Mouse (Mus musculus) urinary bladder, adult 18-20 months (tissue): ENCODE data around the gene Mphosph9.
"Not testable (repeated sequence)": the region's sequence is repeated elsewhere in the genome, so short reads cannot be mapped to it uniquely, and the experiment has no call there.

Source experiments
- DNase-seq, 2 experiments: peaks; one replicate each; pipeline ENCODE4 v3.0.0; 2022; ENCODE audit warnings: low spot score in 2 of 2, mixed read lengths in 2 of 2

Mphosph9 gene

GRCm38 (mm10) chr5:124342897-124343296, 15.1 kb upstream of the Mphosph9 start:
- no peak for DNase-seq

- not testable (repeated sequence) for DNase-seq
These were observed 14.1 kb upstream of the Mphosph9 start for GRCm38 (mm10) chr5:124341753-124342339.

GRCm38 (mm10) chr5:124338791-124339190, 11.0 kb upstream of the Mphosph9 start:
- DNase-seq: no peak

- DNase-seq: no peak
These were observed 10.1 kb upstream of the Mphosph9 start for GRCm38 (mm10) chr5:124337909-124338308.

- DNase-seq: no peak
These were observed 9.3 kb upstream of the Mphosph9 start for GRCm38 (mm10) chr5:124337103-124337502.

- no peak for DNase-seq
These were observed 6.6 kb upstream of the Mphosph9 start for GRCm38 (mm10) chr5:124334392-124334791.

GRCm38 (mm10) chr5:124330086-124330485, 2.3 kb upstream of the Mphosph9 start:
- no peak for DNase-seq

GRCm38 (mm10) chr5:124326829-124327228, 943 bp downstream of the Mphosph9 start:
- no peak for DNase-seq

- DNase-seq: no peak
These were observed 10.1 kb downstream of the Mphosph9 start for GRCm38 (mm10) chr5:124317648-124318047.

GRCm38 (mm10) chr5:124315941-124316340, 11.8 kb downstream of the Mphosph9 start:
- DNase-seq: no peak

- DNase-seq: no peak
These were observed 12.3 kb downstream of the Mphosph9 start for GRCm38 (mm10) chr5:124315498-124315897.

- DNase-seq: no peak
These were observed 17.7 kb downstream of the Mphosph9 start for GRCm38 (mm10) chr5:124310091-124310490.

- DNase-seq: no peak
These were observed 18.6 kb downstream of the Mphosph9 start for GRCm38 (mm10) chr5:124309155-124309554.

GRCm38 (mm10) chr5:124302853-124303252, 24.9 kb downstream of the Mphosph9 start:
- DNase-seq: not testable (repeated sequence)

- DNase-seq: no peak
These were observed 27.6 kb downstream of the Mphosph9 start for GRCm38 (mm10) chr5:124300132-124300531.

GRCm38 (mm10) chr5:124299307-124299706, 28.5 kb downstream of the Mphosph9 start:
- not testable (repeated sequence) for DNase-seq

- no peak for DNase-seq
These were observed 31.3 kb downstream of the Mphosph9 start for GRCm38 (mm10) chr5:124296475-124296874.

- DNase-seq: no peak
These were observed 33.8 kb downstream of the Mphosph9 start for GRCm38 (mm10) chr5:124293967-124294366.

GRCm38 (mm10) chr5:124290216-124290615, 37.6 kb downstream of the Mphosph9 start:
- no peak for DNase-seq

- no peak for DNase-seq
These were observed 40.0 kb downstream of the Mphosph9 start for GRCm38 (mm10) chr5:124287616-124288247.

GRCm38 (mm10) chr5:124284330-124284729, 43.4 kb downstream of the Mphosph9 start:
- no peak for DNase-seq

GRCm38 (mm10) chr5:124282854-124283253, 44.9 kb downstream of the Mphosph9 start:
- DNase-seq: no peak

- no peak for DNase-seq
These were observed 57.5 kb downstream of the Mphosph9 start for GRCm38 (mm10) chr5:124270226-124270625.

- no peak for DNase-seq
These were observed 58.1 kb downstream of the Mphosph9 start for GRCm38 (mm10) chr5:124269661-124270060.
